Mouse (Mus musculus) G1E (cell line): Measurements from ENCODE around the gene Sult3a2.

Experiments used
- CTCF ChIP-seq: IDR thresholded peaks from 2 replicates; pipeline ENCODE4 v1.5.1; 2012; ENCODE audit warnings: low read depth, low read length, inconsistent platforms, mixed read lengths
- GATA1 ChIP-seq: IDR thresholded peaks from 2 replicates; pipeline ENCODE4 v1.6.1; 2012; ENCODE audit warnings: borderline replicate concordance, low read length, inconsistent platforms, mixed read lengths
- POLR2AphosphoS5 ChIP-seq: IDR thresholded peaks from 2 replicates; pipeline ENCODE4 v1.6.1; 2012; ENCODE audit warnings: low read depth, low read length, inconsistent platforms; ENCODE audit not compliant: insufficient replicate concordance
- TAL1 ChIP-seq: conservative IDR thresholded peaks from 2 replicates; pipeline ENCODE4 v1.6.1; 2012; ENCODE audit warnings: low read depth, low read length, inconsistent platforms, mixed read lengths

DNA sequence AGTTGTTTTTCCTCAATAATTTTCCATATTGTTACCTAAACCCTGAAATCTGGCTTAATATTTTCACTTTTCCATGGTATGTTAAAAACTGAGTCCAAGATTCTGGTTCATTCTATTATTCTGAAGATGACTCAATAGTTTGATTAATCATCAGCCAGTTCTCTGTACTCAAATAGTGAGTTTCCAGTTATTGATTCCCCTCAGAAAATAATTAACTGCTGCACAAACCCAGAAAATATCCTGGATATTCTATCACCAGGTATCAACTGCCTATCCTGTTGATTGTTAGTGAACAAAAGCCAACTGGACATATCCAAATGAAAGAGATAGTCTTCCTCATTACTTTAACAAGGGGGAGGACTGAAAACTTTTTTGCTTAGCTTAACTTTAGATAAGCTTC is 27.8 kb upstream of the Sult3a2 start:
- TF ChIP-seq CTCF (no peak), TAL1 (no peak), POLR2AphosphoS5 (no peak), GATA1 (no peak)
